Mouse (Mus musculus): ENCODE results near the gene Olfr493. TPM values are rescaled to one million over a fixed set of nuclear protein-coding genes. Genes with fewer than 3 reads are reported as not detected.

Olfr493 gene
- not detected for total RNA-seq (2023)

GRCm38 (mm10) chr7:108346879-108347278 lies at the start of gene Olfr493:
Gene Olfr493 (minus strand): TSS chr7:108346979.

GRCm38 (mm10) chr7:108392867-108393266 lies 46.1 kb upstream of the Olfr493 start, which contains the start of gene Olfr495:
Gene Olfr495 (plus strand): TSS chr7:108393167.

GRCm38 (mm10) chr7:108365035-108365434 lies 18.3 kb upstream of the Olfr493 start, which contains the start of gene Olfr494:
Gene Olfr494 (plus strand): TSS chr7:108365335.

GRCm38 (mm10) chr7:108323574-108323973 lies 23.2 kb downstream of the Olfr493 start, which contains the start of gene Olfr492:
Gene Olfr492 (minus strand): TSS chr7:108323674.

GRCm38 (mm10) chr7:108313151-108313550 lies 33.6 kb downstream of the Olfr493 start, which contains the start of gene Olfr491:
Gene Olfr491 (plus strand): TSS chr7:108313451.

Other genes starting within 250 kb of the Olfr493 start
- gene Olfr482, start 249.4 kb downstream of the Olfr493 start, total RNA-seq (2023), result 1 to 10 TPM; 1.8 to 2.3 TPM
- gene Olfr483, start 246.1 kb downstream of the Olfr493 start, total RNA-seq (2023), result not detected
- gene Olfr484, start 219.5 kb downstream of the Olfr493 start, total RNA-seq (2023), result not detected
- not detected for gene Olfr485, start 187.1 kb downstream of the Olfr493 start, total RNA-seq (2023)
- gene Olfr486, start 174.2 kb downstream of the Olfr493 start, total RNA-seq (2023), result not detected
- not detected for gene Olfr487, start 132.3 kb downstream of the Olfr493 start, total RNA-seq (2023)
- not detected for gene Olfr488, start 88.6 kb downstream of the Olfr493 start, total RNA-seq (2023)
- gene Olfr490, start 58.0 kb downstream of the Olfr493 start, total RNA-seq (2023), result not detected
- gene Olfr491, start 33.5 kb downstream of the Olfr493 start, total RNA-seq (2023), result not detected
- gene Olfr492, start 23.3 kb downstream of the Olfr493 start, total RNA-seq (2023), result not detected
- gene Olfr494, start 18.4 kb upstream of the Olfr493 start, total RNA-seq (2023), result not detected
- gene Olfr495, start 46.2 kb upstream of the Olfr493 start, total RNA-seq (2023), result not detected
- not detected for gene Olfr497, start 73.4 kb upstream of the Olfr493 start, total RNA-seq (2023)
- gene Olfr498, start 118.3 kb upstream of the Olfr493 start, total RNA-seq (2023), result not detected
- not detected for gene Olfr502, start 178.1 kb upstream of the Olfr493 start, total RNA-seq (2023)
- gene Olfr503, start 197.5 kb upstream of the Olfr493 start, total RNA-seq (2023), result not detected
- gene Olfr504, start 218.8 kb upstream of the Olfr493 start, total RNA-seq (2023), result not detected